Mouse (Mus musculus) layer of hippocampus, postnatal 10 days (tissue): ENCODE results near the gene Sypl. TPM values are rescaled to one million over a fixed set of nuclear protein-coding genes. Genes with fewer than 3 reads are reported as not detected.
"Not testable (repeated sequence)": the region's sequence is repeated elsewhere in the genome, so short reads cannot be mapped to it uniquely, and the experiment has no call there.

Experiments
- DNase-seq, 2 experiments: peaks; one replicate each; pipeline ENCODE4 v3.0.0; 2021; ENCODE audit warnings: low spot score in 2 of 2
- total RNA-seq, 2 experiments: library from RNA; stranded (reverse); gene quantifications; 2 replicates each; pipeline ENCODE4 v1.2.3; 2021

Sypl gene
- total RNA-seq, 2 experiments from 2014 or later = 35.6 to 35.7 TPM

- no peak for DNase-seq
Measured at GRCm38 (mm10) chr12:32943347-32943746, 10.3 kb upstream of the Sypl start.

- DNase-seq = no peak
Measured at GRCm38 (mm10) chr12:32943951-32944350, 9.7 kb upstream of the Sypl start.

- no peak for DNase-seq
Measured at GRCm38 (mm10) chr12:32944884-32945454, 8.7 kb upstream of the Sypl start.

- no peak for DNase-seq
Measured at GRCm38 (mm10) chr12:32946376-32946775, 7.3 kb upstream of the Sypl start.

- peak; percentile 45 to 57 for DNase-seq
Measured at GRCm38 (mm10) chr12:32952416-32952815, 1.3 kb upstream of the Sypl start.

- DNase-seq = no peak
Measured at GRCm38 (mm10) chr12:32953066-32953465, 625 bp upstream of the Sypl start.

- DNase-seq = no peak
Measured at GRCm38 (mm10) chr12:32954216-32955021, 728 bp downstream of the Sypl start.

- no peak for DNase-seq
Measured at GRCm38 (mm10) chr12:32955037-32955436, 1.3 kb downstream of the Sypl start.

- DNase-seq = no peak
Measured at GRCm38 (mm10) chr12:32957211-32957610, 3.5 kb downstream of the Sypl start.

GRCm38 (mm10) chr12:32962132-32962531, 8.4 kb downstream of the Sypl start:
- no peak for DNase-seq

GRCm38 (mm10) chr12:32963858-32964257, 10.2 kb downstream of the Sypl start:
- no peak for DNase-seq

GRCm38 (mm10) chr12:32972287-32972686, 18.6 kb downstream of the Sypl start:
- DNase-seq = no peak

GRCm38 (mm10) chr12:32974893-32975292, 21.2 kb downstream of the Sypl start:
- no peak for DNase-seq

- DNase-seq = no peak
Measured at GRCm38 (mm10) chr12:32975501-32975900, 21.8 kb downstream of the Sypl start.

GRCm38 (mm10) chr12:32982631-32983030, 28.9 kb downstream of the Sypl start:
- peak; percentile 30 to 38 for DNase-seq

- DNase-seq = no peak
Measured at GRCm38 (mm10) chr12:32983081-32983480, 29.4 kb downstream of the Sypl start.

- DNase-seq = no peak
Measured at GRCm38 (mm10) chr12:32986284-32986683, 32.6 kb downstream of the Sypl start.

- no peak for DNase-seq
Measured at GRCm38 (mm10) chr12:32989731-32990130, 36.0 kb downstream of the Sypl start.

- DNase-seq = no peak
Measured at GRCm38 (mm10) chr12:32994081-32994480, 40.4 kb downstream of the Sypl start.

GRCm38 (mm10) chr12:32995081-32995834, 41.6 kb downstream of the Sypl start:
- DNase-seq = no peak

- no peak for DNase-seq
Measured at GRCm38 (mm10) chr12:32998766-32999165, 45.1 kb downstream of the Sypl start.

- DNase-seq = not testable (repeated sequence)
Measured at GRCm38 (mm10) chr12:32999778-33000177, 46.1 kb downstream of the Sypl start.
